Mouse (Mus musculus): ENCODE results near the gene Cnr2.

Gene Cnr2

DNA sequence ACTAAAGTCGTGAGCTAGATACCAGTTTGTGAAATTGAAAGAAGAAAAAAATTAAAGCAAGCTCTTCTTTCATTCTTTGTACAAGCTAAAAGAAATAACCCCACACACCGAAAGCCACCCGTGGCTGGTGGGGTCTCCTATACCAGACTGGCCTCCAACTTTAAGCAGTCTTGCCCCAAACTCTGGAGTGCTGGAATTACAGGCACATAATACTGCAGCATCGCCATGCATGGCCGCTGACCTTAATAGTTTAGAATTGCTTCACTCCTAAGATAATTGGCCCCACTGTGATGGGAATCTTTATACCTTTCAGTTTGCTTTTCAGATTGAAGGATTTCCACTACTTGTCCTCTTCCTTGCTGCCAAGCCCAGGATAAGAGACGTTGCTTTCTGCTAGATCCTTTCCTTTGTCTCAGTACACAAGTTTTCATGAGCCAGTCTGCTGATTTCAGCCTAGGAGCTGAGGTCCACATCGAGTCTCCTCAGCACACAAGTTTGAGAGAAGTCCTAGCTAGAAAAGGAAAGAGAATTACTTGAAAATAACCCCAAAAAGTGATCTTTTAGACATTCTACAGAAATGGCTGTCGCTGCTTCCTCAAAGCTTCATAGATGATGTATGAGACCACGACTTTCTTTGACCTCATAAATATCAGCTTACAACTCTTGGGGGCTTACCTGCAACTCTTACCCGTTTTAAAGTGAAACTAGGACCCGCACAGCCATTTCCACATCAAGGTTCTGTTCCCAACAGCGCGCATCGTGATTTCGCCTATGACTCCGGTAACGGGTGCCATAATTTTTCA is 22.4 kb upstream of the Cnr2 start:
- TF ChIP-seq GATA4 (IDR thresholded peaks at IDR 0.05; ENCODE audit: insufficient replicate concordance, low read length), result no peak

GRCm38 (mm10) chr4:135873526-135874202 is 21.5 kb upstream of the Cnr2 start, which contains the start of gene Pnrc2:
Pnrc2 (minus strand) TSS chr4:135873850.
- no peak for TF ChIP-seq GATA4 (IDR thresholded peaks at IDR 0.05; ENCODE audit: insufficient replicate concordance, low read length)

DNA sequence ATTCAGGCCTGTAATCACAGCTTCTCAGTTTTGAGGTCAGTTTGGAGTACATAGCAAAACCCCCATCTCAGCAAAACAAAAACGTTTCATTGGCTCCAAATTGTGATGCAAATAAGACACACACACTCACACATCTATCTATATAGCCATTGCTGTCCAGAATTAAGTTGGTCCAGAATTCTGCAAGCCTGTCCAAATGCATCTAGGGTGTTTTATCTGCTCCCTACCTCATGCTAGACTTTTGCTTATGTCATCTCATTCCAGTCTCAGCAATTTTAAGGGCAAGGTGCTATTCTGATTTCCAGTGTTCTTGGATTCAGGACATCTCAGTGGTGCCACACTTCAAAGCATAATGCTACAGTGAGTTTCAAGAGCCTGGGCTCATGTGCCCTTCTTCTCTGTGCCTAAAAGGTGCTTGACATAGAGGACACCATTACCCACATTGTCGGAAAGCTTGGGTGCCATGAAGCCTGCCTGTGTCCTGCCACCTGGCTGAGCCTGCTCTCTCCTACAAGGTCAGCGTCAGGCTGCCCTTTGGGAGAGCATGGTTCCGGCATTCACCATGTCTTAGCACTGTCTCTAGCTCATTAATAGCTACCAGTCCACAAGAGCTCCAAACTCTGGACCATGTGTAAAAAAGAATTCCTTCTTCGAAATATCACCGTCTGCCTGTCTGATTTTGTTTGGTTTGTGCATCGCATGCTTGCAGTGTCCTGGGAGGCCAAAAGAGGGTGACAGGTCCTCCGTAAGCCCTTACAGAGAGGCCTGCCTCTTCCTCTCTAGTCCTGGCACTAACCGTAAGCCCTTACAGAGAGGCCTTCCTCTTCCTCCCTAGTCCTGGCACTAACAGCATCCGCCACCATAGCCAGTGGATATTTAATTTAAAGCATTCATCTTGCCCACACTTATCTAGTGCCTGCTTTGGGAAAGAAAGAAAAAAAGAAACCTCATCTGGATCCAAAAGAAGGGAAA is 20.3 kb upstream of the Cnr2 start:
- no peak for TF ChIP-seq GATA4 (IDR thresholded peaks at IDR 0.05; ENCODE audit: insufficient replicate concordance, low read length)

DNA sequence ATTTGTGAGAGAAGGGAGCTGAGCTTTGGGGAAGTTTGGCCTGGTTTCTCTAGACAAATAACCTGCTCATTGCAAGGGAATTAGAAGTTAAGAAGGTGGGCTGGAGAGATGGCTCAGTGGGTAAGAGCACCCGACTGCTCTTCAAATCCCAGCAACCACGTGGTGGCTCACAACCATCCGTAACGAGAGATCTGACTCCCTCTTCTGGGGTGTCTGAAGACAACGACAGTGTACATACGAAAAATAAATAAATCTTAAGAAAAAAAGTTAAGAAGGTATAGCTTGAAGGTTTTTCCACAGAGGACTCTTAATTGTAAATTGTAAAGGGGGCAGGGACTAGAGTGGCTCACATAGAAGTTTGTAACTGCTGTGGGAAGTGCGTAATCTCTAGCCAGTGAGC is 19.6 kb upstream of the Cnr2 start:
- TF ChIP-seq GATA4 (IDR thresholded peaks at IDR 0.05; ENCODE audit: insufficient replicate concordance, low read length), result no peak

DNA sequence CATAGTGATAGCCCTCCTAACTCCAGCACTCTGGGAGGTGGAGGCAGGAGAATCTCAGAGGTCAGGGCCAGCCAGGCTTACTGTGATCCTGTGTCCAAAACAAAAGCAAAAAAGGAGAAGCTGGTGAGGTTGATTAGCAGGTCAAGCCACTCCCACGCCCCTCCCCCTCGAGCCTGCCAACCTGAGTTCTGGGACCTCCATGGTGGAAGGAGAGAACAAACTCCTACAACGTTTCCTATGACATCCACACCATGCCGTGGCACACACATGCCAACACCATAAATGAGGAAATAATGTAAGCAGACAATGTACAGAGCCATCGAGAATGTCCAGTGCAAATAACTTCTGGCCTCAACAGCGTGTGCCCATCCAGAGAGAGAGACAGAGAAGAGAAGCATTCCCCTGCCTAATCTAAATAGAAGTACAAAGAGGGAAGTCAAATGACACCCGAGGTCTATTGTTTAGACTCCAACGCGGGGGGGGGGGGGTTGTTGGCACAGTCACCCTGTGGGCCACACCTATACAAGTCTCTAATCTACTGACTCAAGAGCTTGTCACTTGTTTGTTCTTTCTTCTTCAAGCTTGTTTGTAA is 19.1 kb upstream of the Cnr2 start:
- TF ChIP-seq GATA4 (IDR thresholded peaks at IDR 0.05; ENCODE audit: insufficient replicate concordance, low read length), result no peak

GRCm38 (mm10) chr4:135876583-135877020 is 18.6 kb upstream of the Cnr2 start:
- TF ChIP-seq GATA4 (IDR thresholded peaks at IDR 0.05; ENCODE audit: insufficient replicate concordance, low read length), result no peak

DNA sequence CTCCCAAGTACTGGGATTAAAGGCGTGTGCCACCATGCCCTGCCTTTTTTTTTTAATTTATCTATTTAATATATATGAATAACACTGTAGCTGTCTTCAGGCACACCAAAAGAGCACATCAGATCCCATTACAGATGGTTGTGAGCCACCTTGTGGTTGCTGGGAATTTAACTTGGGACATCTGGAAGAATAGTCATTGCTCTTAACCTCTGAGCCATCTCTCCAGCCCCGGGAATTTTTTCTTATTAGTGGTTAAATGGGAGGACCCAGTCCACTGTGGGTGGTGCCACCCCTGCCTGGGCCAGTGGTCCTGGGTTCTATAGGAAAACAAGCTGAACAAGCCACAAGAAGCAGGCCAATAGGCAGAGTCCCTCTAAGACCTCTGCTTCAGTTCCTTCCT is 17.5 kb upstream of the Cnr2 start:
- no peak for TF ChIP-seq GATA4 (IDR thresholded peaks at IDR 0.05; ENCODE audit: insufficient replicate concordance, low read length)

- no peak for TF ChIP-seq GATA4 (IDR thresholded peaks at IDR 0.05; ENCODE audit: insufficient replicate concordance, low read length)
Measured at GRCm38 (mm10) chr4:135879021-135879420, 16.2 kb upstream of the Cnr2 start.

DNA sequence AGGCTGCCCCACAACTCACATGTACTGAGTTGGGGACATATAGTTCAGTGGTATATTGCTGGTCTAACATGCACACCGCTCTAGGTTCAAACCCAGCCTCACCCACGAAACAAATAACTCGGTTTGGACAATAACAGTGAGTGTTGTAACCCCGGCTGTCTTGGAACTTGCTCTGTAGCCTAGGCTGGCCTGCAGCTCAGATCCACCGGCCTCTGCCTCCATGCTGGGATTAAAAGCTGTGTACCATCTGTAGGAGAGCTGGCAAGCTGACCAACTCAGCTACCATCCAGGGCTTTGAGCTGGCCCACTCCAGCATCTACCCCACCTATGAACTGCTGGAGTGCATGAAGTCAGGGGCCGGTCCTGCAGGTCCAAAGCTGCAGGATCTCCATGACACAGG is 15.2 kb upstream of the Cnr2 start:
- TF ChIP-seq GATA4 (IDR thresholded peaks at IDR 0.05; ENCODE audit: insufficient replicate concordance, low read length), result no peak

GRCm38 (mm10) chr4:135880576-135880975 is 14.6 kb upstream of the Cnr2 start:
- no peak for TF ChIP-seq GATA4 (IDR thresholded peaks at IDR 0.05; ENCODE audit: insufficient replicate concordance, low read length)

DNA sequence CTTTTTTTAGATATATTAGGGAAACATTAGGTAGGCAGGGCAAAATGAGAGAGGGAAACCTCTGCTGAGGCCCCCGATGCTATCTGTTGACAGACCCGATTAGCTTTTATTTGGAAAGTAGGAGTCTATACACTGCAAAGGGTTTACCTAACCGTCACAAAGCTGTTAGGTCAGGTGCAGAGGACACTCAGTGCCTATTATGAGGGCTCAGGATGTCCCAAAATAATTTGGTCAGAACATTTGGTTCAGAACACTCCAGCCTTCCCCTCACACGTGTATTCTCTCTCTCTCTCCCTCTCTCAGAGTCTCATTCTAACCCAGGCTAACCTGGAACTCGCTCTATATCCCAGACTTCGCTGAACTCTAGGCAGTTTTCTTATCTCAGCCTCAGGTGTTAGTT is 13.2 kb upstream of the Cnr2 start:
- TF ChIP-seq GATA4 (IDR thresholded peaks at IDR 0.05; ENCODE audit: insufficient replicate concordance, low read length), result no peak

- TF ChIP-seq GATA4 (IDR thresholded peaks at IDR 0.05; ENCODE audit: insufficient replicate concordance, low read length), result no peak
Measured at GRCm38 (mm10) chr4:135883401-135883851, 11.8 kb upstream of the Cnr2 start.

- no peak for TF ChIP-seq GATA4 (IDR thresholded peaks at IDR 0.05; ENCODE audit: insufficient replicate concordance, low read length)
Measured at GRCm38 (mm10) chr4:135883881-135884516, 11.2 kb upstream of the Cnr2 start.

GRCm38 (mm10) chr4:135884531-135884930 is 10.7 kb upstream of the Cnr2 start:
- TF ChIP-seq GATA4 (IDR thresholded peaks at IDR 0.05; ENCODE audit: insufficient replicate concordance, low read length), result no peak

All from liver, adult (tissue).